Mouse (Mus musculus): Measurements from ENCODE around the gene Tmem230.
"Not testable (repeated sequence)": the region's sequence is repeated elsewhere in the genome, so short reads cannot be mapped to it uniquely, and the experiment has no call there.

Tmem230 gene

DNA sequence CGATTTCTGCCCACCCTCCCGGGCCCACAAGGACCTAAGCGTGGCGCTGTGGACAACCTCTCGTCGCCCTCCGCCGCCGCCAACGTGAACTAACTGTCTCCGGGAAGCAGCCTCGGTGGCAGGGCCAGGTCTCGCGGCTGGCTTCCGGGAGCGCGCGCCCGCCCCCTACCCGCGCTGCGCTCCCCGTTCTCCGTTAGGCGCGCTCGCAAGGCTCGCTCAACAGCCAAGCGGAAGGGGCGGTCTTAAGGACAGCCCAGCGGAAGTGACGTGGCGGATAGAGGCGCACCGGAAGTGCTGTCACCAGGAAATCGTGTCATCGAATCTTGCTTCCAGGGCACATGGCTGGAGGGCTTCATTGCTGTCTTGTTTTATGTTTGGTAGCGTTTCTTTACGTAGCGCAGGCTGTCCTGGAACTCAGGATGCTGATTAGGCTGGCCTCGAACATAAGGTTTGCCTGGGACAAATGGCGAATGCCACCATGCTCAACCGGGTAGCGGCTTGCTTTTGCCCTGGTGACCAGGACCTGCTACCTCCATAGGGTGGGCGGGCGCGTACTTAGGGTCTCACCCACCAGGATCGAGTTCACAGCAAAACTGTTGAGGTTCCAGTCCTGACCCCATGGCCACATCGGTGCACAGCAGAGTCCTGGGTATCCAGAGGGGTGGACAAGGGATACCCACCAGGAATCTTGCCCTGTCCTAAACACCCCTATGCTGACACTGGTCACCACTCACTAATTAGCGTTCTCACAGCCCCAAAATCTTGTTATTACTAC, at the start of gene Tmem230:
TSS of gene Tmem230 (minus strand) at position 269 of the 775 bp plus-strand sequence.
- DNase-seq (ENCODE audit: low read depth, low spot score), result peak; percentile 97

DNA sequence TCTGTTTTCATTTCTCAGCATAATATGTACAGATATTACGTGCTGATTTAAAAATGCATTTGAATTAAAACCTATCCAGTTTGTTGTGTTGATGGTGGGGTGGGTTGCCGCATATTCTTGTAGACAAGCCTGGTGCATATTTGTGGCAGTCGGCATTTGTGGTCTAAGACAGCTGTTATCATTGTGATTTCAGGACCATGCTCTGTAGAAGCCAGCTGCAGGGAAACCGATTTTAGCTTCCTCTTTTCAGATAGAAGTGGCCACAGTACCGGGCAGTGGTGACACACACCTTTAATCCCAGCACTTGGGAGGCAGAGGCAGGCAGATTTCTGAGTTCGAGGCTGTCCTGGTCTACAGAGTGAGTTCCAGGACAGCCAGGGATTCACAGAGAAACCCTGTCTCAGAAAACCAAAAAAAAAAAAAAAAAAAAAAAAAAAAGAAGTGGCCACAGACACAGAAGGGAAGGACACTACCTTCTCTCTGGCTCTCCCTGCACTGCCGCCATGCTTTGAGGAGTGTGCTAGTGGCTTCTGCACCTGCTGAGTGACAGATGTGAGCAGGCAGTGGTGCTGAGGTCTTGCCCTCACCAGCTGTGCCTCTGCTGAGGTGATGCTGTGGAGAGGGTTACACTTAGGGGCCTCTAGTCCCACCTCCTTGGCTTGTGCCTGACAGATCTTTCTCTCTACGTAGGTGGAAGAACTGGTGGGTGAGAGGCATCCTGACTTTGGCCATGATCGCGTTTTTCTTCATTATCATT, 46.3 kb upstream of the Tmem230 start:
- peak; percentile 86 for DNase-seq (ENCODE audit: low read depth, low spot score)

DNA sequence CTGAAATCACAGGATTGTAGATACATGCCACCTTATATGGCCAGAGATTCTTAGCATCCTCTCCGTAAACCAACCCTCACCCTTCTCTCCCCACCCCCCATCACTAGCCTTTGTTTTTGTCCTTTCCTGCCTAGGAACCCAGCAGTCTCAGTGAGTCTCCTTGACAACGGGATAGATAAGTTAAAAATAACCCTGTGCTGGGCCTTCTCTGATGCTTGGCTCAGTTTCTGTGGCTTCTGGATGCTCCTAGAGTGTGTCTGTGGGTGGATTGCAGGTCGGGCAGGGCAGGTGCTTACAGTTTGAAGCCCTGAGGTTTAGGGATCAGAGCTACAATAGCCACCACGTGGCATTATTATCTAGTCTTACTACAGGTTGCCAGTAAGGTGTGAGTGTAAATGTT, 44.5 kb upstream of the Tmem230 start:
- no peak for DNase-seq (ENCODE audit: low read depth, low spot score)

- DNase-seq (ENCODE audit: low read depth, low spot score), result no peak
Measured at GRCm38 (mm10) chr2:132291265-132291664, 43.7 kb upstream of the Tmem230 start.

DNA sequence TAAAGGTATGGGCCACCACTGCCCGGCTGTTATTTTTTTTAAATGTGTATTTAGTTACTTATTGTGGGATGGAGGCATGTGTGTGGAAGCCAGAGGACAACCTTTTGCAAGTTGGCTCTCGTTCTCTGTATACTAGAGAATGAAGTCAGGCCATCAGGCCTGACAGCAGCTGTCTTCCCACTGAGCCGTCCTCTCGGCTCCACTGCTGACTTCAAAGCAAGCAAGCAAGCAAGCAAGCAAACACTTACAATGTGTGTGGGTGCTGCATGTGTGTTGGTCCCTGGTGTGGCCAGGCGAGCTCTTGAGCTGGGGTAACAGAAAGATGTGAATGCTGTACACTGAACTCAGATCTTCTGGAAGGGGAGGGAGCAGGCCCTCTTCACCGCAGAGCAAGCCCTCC, 43.2 kb upstream of the Tmem230 start:
- DNase-seq (ENCODE audit: low read depth, low spot score), result no peak

GRCm38 (mm10) chr2:132289213-132289612, 41.6 kb upstream of the Tmem230 start:
- peak; percentile 28 for DNase-seq (ENCODE audit: low read depth, low spot score)

- DNase-seq (ENCODE audit: low read depth, low spot score), result no peak
Measured at GRCm38 (mm10) chr2:132286376-132287076, 38.9 kb upstream of the Tmem230 start.

GRCm38 (mm10) chr2:132285722-132286121, 38.1 kb upstream of the Tmem230 start:
- DNase-seq (ENCODE audit: low read depth, low spot score), result not testable (repeated sequence)

- no peak for DNase-seq (ENCODE audit: low read depth, low spot score)
Measured at GRCm38 (mm10) chr2:132284492-132285139, 37.0 kb upstream of the Tmem230 start.

GRCm38 (mm10) chr2:132283236-132284070, 35.8 kb upstream of the Tmem230 start:
- no peak for DNase-seq (ENCODE audit: low read depth, low spot score)

DNA sequence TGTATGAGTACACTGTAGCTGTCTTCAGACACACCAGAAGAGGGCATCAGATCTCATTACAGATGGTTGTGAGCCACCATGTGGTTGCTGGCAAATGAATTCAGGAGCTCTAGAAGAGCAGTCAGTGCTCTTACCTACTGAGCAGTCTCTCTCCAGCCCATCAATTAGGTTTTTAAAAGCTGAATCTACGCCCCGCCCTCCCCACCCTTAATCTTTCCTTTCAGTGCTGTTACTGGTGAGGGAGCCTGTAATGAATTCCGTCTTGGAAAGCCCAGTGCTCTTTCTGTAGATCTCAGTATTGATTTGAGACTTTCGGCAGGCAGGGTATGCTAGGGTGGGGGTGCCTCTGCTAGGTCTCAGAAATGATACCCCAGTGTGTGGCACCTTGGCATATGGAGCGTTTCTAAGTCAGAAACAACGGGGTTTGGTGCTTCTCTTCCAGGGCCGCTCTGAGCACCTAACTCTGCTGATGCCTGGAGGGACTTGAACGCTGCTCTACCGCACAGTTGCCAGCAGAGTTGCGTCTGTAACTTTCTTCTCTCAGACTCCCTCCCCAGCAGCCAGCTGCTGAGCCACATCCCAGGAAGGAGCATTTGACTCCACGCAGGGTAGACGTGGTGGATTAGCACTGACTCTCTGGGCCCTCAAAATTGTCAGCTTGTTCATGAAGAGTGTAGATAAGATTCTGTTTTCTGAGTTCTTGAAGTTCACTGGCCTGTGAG, 35.0 kb upstream of the Tmem230 start:
- DNase-seq (ENCODE audit: low read depth, low spot score), result no peak

GRCm38 (mm10) chr2:132281560-132282452, 34.2 kb upstream of the Tmem230 start:
- peak; percentile 75 for DNase-seq (ENCODE audit: low read depth, low spot score)

- no peak for DNase-seq (ENCODE audit: low read depth, low spot score)
Measured at GRCm38 (mm10) chr2:132280518-132281120, 33.0 kb upstream of the Tmem230 start.

GRCm38 (mm10) chr2:132279978-132280377, 32.4 kb upstream of the Tmem230 start:
- DNase-seq (ENCODE audit: low read depth, low spot score), result no peak

GRCm38 (mm10) chr2:132279336-132279882, 31.8 kb upstream of the Tmem230 start:
- DNase-seq (ENCODE audit: low read depth, low spot score), result no peak

- peak; percentile 43 for DNase-seq (ENCODE audit: low read depth, low spot score)
Measured at GRCm38 (mm10) chr2:132278273-132278853, 30.8 kb upstream of the Tmem230 start.

GRCm38 (mm10) chr2:132276249-132276648, 28.6 kb upstream of the Tmem230 start:
- no peak for DNase-seq (ENCODE audit: low read depth, low spot score)

- no peak for DNase-seq (ENCODE audit: low read depth, low spot score)
Measured at GRCm38 (mm10) chr2:132275527-132275926, 27.9 kb upstream of the Tmem230 start.

All from A20 (cell line).